Mouse (Mus musculus) megakaryocyte, embryonic 14.5 days (primary cell): Measurements from ENCODE around the gene C2cd4c.

Experiments used
- FLI1 ChIP-seq: IDR thresholded peaks from 2 replicates; pipeline ENCODE4 v1.6.1; 2012; ENCODE audit warnings: low read length, inconsistent platforms, mixed read lengths
- GATA1 ChIP-seq: IDR thresholded peaks from 3 replicates; pipeline ENCODE4 v1.6.1; 2012; ENCODE audit warnings: mixed read lengths, low read length, inconsistent platforms, borderline replicate concordance

DNA sequence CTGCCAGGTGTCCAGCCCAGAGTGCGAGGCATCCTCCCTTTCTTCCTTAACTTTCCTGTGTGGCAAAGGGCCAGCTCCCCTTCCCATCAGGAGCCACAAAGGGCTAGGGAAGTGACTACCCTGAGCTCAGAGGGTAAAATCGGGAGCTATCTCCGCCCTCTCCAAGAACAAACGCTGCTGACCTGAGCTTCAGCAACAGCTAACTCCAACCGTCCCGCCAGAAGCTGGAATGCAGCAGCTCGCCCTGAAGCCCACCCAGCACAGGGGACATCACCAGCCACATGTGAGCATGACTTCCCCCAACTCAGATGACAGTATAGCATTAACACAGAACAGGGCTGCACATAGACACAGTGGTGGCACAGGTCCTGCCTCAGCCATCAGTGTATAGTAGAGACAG, 29.8 kb downstream of the C2cd4c start:
- TF ChIP-seq GATA1 (no peak), FLI1 (no peak)
